Mouse (Mus musculus): ENCODE results near the gene Hspa1l. TPM values are rescaled to one million over a fixed set of nuclear protein-coding genes. Genes with fewer than 3 reads are reported as not detected.
"Not testable (repeated sequence)": the region's sequence is repeated elsewhere in the genome, so short reads cannot be mapped to it uniquely, and the experiment has no call there.

Hspa1l gene
- 0.47 and 0.54 TPM in 2 replicates for polyA plus RNA-seq (2012; rRNA removed)

DNA sequence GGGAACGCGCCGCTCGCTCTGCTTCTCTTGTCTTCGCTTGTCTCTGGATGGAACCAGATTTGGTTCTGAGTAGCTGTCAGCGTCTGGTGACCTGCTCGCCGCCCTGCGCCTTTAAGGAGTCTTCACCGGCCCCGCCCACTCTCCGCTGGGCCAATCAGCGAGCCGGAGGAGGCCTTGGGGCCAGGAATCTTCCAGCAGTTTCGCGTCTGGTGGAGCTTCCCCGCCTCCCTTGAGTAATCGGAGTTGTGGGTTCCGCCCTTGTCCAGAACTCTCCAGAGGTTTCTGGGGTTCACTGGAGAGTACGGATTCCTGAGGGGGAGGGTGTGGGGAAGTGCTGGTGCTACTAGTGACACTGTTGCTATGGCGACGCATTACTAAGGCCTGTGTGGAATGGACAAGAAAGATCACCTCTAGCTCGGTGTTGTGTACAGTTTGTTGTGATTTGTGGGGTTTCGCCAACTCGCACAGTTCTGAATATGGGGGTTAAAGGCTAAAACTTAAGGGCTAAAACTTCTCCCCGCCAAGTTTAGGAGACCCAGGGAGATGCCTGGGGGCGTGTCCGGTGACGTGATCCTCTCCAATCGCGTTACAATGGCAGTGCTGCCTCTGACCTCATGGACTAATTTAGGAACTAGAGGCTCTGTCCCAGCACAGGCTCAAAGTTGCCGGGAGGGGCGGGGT is at the start of gene Hspa1l, which contains the start of gene Hspa1a:
Gene Hspa1l, plus strand, starts transcription at position 635 of the 681 bp plus-strand sequence.
Gene Hspa1a, minus strand, starts transcription at position 88 of the 681 bp plus-strand sequence.
- peak; percentile 76 for DNase-seq (ENCODE audit: low spot score)

DNA sequence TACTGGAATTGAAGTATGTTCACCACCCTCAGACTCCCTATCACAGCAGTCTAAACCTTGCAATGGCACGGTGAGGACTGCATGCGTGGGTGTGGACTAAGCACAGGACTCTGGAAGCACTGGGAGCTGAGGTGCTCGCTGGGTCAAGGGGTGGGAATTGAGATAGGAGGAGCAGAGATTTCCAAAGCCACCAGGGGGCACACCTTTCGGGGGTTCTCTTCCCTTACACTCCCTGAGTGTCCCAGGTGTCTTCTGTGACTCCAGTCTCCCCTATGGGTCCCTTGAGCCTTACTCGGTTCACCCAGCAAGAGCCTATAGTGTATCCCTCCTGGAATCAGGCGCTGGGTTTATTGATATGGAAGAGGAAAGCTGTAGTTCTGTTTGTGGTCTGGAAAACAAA is 49.6 kb upstream of the Hspa1l start:
- no peak for DNase-seq (ENCODE audit: low spot score)

DNA sequence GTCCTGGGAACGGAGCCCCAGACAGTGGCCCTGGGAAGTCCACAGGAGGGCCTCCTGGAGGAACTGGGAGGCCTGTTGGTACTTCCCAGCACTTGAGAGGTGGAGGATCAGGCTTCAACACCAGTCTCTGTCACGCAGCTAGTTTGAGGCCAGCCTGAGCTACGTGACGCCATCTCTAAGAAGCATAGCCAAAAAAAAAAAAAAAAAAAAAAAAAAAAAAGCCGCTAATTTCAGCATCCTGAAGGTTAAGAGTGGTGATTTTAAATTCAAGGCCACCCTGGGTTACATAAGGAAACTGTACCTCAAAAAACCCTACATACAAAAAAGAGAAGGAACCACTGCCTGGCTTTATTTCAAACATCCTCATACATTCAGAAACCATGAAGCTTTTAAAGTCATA is 48.2 kb upstream of the Hspa1l start:
- no peak for DNase-seq (ENCODE audit: low spot score)

DNA sequence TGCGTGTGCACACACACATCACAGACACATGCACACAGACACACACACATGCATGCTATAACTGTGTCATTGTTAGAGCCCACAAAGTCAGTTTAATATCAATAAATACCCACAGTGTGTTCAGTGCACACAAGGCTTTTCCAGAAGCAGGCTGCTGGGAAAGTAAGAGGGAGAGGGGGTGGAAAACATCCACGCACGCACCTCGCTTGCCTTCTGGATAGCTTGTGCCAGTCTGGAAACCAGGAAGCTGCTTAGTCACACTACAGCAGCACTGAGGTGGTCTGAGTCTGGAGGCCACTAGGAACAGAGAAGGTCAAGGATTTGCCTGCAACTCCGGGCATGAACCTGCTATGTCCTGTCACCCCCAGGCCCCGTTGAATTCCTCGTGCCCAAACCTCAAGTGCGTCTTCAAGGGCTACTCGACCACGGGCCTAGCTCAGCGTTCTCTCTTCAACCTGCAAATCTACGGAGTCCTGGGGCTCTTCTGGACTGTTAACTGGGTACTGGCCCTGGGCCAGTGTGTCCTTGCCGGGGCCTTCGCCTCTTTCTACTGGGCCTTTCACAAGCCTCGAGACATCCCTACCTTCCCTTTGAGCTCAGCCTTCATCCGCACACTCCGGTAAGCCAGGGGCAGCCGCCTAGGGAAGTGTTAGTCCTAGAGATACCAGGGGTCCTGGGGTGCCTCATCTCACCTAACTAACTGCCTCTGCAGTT is 45.0 kb upstream of the Hspa1l start:
- no peak for DNase-seq (ENCODE audit: low spot score)

DNA sequence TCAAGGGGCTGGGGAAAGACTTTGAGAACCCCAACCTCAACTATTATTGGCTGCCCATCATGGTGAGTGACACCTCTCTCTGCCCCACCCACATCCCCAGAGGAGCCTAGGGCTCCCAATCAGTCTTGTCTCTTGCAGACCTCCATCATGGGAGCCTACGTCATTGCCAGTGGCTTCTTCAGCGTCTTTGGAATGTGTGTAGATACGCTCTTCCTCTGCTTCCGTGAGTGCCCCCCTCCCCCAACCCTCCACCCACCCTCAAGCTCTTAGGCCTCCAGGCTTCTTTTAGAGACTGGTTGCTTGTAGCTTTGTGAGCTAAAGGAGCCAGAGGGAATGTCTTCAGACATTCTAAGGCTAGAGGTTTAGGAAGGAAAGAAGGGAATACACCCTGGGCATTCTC is 43.7 kb upstream of the Hspa1l start:
- DNase-seq (ENCODE audit: low spot score) = no peak

DNA sequence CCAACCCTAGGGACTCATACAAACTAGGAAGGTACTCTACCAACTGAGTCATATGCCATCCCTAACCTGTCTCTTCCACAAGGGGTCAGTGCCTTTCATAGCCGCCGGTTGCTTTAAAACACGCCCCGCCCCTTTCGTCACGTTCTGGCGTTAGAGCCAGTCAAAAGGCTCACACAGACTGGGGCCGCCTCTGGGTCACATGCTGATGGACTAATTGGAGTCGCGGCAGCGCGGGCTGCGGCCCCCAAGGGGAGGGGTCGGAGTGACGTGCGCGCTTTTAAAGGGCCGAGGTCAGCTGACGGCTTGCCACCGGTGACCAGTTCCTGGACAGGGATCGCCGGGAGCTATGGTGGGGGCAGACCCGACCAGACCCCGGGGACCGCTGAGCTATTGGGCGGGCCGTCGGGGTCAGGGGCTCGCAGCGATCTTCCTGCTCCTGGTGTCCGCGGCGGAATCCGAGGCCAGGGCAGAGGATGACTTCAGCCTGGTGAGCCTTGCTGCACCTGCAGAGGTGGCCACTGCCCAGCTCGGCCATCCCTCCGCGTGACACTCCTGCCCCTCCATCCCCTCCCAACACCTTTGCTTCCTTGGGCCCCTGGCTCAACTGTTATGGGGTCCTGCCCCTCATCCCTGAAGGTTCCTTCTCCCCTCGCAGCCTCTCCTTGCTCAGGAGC is 41.3 kb upstream of the Hspa1l start, which contains the start of gene Neu1:
Gene Neu1, plus strand, starts transcription at position 193 of the 674 bp plus-strand sequence.
- peak; percentile 86 for DNase-seq (ENCODE audit: low spot score)

DNA sequence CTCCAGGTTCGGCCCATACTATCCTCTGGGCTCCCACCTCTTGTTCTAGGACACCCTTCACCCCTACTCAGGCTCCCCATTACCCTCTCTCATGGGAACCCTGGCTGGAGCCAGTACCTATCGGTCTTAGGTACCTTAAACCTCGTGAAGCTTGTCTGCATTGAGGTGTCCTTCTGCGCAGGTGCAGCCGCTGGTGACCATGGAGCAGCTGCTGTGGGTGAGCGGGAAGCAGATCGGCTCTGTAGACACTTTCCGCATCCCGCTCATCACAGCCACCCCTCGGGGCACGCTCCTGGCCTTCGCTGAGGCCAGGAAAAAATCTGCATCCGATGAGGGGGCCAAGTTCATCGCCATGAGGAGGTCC is 40.8 kb upstream of the Hspa1l start:
- DNase-seq (ENCODE audit: low spot score) = no peak

DNA sequence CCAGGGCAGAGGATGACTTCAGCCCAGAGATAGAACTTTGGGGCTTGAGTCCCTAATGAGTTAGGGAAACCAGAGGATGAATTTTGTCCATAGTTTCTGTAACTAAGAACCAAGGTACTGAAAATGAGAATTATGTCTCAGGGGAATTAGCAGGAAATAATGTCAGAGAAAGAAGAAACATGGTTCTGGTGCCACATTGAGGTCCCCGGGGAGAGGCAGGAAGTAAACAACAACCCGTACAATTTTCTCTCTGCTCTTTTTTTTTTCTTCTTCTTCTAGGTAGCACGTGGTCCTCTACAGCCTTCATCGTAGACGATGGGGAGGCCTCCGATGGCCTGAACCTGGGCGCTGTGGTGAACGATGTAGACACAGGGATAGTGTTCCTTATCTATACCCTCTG is 40.2 kb upstream of the Hspa1l start:
- DNase-seq (ENCODE audit: low spot score) = no peak

DNA sequence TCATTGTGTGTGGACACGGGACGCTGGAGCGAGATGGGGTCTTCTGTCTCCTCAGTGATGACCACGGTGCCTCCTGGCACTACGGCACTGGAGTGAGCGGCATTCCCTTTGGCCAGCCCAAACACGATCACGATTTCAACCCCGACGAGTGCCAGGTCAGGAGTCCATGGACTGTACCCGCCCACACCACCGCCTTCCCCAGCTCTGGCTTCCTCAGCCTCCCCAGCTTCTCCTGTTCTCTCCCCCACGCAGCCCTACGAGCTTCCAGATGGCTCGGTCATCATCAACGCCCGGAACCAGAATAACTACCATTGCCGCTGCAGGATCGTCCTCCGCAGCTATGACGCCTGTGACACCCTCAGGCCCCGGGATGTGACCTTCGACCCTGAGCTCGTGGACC is 38.5 kb upstream of the Hspa1l start:
- DNase-seq (ENCODE audit: low spot score) = no peak

DNA sequence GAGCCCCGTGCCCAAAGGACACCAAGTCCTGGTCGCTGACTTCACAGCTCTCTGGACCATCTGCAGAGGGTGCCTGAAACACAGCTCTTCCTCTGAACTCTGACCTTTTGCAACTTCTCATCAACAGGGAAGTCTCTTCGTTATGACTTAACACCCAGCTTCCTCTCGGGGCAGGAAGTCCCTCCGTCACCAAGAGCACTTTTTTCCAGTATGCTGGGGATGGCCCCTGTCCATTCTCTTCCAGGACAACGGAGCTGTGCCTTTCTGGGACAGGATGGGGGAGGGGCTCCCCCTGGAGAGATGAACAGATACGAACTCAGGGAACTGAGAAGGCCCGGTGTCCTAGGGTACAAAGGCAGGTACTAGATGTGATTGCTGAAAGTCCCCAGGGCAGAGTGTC is 37.7 kb upstream of the Hspa1l start:
- DNase-seq (ENCODE audit: low spot score) = no peak

DNA sequence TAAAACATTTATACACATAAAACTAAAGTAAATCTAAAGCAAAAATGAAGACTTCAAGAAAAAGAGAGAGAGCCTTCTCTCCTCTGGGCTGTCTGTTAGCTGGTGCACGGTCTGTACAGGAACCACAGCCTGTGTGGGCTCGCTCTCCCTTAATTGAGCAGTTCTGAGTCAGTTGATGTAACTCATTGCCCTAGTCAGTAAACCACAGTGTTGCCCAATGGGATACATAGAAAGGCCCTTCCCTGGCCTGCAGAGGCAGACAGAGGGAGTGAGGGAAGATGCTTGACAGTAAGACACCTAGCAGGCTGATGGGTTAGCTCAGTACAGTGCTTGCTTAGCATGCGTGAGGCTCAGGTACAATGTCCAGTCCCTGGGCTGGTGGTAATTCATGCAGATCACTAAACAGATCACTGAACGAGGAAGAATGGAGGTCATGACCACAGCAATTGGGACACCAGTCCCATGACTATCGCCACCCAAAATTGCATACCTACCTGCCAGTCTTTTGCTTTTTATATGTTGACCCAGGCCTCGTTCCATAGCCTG is 34.5 kb upstream of the Hspa1l start:
- DNase-seq (ENCODE audit: low spot score) = no peak

DNA sequence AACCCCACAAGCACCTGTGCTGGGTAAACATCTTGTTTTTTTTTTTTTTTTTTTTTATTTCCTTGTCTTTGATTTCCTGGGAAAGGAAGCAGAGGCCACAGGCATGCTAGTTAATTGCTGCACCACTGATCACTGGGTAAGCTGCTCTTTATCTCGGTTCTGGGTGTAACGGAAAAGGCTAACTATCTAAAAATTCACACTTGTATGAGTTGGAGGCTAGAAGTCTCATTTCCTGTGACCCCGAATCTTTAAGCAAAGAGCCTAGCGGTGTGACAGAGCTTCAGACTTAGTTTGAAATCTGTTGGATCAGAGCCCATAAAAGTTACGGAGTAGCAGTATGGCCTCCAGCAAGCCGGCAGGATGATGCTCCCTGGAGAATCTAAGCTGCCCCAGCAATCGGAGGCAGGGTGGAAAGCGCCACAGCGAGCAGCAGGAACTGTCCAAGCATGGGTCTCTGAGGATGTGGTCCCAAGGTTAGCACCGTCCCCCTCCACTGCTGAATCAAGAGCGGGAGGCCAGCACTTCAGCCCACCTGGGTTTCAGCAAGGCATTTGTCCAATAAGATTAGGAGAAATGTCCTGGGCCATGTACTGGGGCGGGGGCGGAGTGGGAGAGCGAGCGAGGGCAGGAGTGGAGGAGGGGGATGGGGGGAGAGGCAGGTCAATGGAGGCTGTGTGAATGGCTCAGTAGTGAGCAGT is 31.0 kb upstream of the Hspa1l start:
- no peak for DNase-seq (ENCODE audit: low spot score)

DNA sequence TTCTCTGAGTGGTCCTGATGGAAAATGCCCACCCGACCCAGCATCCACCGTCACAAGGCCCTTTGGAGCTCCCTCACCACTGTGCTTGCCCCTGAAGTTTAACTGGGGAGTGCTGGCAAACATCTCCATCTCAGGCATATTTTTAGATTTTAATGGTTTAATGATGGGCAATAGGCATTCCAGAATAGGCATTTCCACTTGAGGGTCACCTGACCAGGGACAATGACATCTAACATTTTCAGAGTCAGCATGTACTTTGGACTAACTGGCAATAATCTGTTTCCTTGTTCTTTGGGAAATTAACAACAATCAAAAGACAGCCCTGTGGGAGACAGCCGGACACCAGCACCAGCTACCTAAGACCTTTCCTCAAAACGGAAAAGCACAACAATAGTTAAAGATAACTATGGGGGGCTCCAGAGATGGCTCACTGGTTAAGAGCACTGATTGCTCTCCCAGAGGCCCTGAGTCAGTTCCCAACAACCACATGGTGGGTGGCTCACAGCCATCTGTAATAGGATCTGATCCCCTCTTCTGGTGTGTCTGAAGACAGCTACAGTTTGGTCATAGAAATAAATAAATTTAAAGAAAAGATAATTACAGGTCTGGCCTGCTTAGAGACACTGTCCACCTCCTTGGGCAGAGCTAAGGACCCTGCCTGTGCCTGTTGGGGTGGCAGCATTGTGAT is 29.2 kb upstream of the Hspa1l start:
- DNase-seq (ENCODE audit: low spot score) = no peak

DNA sequence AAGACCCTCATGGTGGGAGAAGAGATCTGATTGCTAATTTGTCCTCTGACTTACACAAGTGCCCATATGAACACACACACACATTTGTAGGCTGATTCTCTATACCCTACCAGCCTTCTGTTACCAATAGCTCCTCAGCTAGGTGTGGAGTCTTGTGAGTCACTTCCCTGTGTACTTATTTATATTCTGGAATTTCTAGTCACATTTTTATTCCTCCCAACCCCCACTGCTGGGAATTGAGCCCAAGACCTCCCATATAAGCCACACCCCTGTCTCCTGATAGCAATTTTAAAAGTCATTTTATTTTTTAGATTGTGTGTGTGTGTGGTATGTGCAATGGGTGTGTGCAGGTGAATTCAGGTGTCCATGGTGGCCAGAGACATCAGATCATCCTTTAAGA is 28.1 kb upstream of the Hspa1l start:
- DNase-seq (ENCODE audit: low spot score) = no peak

DNA sequence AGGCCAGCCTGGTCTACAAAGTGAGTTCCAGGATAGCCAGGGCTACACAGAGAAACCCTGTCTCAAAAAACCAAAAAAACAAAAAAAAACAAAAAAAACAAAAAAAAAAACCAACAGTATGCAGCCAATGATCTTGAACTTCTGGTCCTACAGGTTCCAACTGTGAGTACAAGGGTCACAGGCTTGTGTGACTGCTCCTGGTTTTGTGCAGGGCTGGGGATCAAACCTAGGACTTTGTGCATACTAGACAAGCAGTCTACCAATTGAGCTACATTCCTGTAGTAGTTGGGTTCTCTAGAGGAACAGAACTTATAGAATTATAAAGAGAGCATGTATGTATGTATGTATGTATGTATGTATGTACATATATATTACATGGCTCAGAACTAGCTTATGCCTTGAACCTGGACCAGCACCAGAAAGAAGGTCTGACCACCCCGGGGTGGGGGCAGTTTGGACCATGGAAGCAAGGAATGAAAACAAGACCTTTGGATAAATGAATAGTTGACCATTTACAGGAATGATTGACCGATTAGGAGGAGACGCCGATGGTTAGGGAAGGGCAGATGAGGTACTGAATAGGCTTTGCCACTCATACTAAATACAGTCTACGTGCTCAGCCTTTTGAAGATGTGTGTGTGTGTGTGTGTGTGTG is 25.9 kb upstream of the Hspa1l start:
- no peak for DNase-seq (ENCODE audit: low spot score)

DNA sequence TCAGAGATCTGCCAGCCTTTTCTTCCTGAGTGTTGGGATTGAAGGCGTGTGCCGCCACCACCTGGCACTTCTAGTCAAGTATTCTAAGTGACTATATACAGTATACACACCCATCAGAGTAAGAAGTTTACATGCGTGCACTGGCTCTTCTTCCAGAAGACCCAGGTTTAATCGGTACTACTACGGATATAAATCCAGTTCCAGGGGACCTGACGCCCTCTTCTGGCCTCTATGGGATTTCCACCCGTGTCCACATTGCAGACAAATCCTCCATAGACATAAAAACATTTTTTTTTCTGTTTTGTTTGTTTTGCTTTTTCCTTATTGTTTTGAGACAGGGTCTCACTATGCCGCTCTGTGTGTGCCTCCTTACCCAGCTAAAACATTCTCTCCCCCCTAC is 24.9 kb upstream of the Hspa1l start:
- DNase-seq (ENCODE audit: low spot score) = no peak

DNA sequence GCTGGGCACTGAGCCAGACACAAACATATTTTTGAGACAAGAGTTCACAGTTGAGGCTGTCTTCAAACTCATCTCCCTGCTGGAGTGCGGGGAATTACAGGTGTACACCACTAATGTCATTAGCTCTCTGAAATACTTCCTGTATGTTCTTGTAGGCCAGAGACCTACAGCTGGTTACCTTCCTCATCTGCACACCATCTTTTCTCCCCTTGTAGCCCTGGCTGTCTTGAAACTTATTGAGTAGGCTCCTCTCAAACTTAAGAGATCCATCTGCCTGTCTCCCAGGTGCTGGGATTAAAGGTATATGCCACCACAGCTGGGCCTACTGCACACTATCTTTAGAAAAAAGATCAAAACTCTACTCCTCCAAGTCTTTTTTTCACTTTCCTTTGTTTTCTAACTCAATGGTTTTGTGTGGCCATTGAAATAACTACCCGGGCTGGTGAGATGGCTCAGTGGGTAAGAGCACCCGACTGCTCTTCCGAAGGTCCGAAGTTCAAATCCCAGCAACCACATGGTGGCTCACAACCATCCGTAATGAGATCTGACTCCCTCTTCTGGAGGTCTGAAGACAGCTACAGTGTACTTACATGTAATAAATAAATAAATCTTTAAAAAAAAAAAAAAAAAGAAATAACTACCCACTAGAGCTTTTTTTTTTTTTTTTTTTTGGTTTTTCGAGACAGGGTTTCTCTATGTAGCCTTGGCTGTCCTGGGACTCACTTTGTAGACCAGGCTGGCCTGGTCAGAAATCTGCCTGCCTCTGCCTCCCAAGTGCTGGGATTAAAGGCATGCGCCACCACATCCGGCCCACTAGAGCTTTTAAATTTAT is 23.6 kb upstream of the Hspa1l start:
- not testable (repeated sequence) for DNase-seq (ENCODE audit: low spot score)

DNA sequence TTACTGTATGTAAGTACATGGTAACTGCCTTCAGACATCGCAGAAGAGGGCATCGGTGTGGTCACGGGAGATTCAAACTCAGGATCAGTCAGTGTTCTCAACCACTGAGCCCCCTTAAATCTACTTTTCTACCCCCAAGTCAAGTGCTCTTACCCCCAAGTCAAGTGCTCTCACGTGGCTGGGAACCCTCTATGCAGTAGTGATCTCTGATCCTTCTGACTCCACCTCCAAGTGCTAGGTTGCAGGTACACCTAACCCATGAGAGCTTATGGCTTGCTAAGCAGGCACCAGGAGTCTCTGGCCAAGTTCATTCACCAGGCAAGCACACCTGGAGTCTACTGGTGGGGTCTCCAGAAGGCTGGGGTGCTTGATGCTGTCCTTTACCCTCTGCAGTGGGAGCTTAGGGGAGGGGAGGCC is 22.9 kb upstream of the Hspa1l start:
- DNase-seq (ENCODE audit: low spot score) = no peak

DNA sequence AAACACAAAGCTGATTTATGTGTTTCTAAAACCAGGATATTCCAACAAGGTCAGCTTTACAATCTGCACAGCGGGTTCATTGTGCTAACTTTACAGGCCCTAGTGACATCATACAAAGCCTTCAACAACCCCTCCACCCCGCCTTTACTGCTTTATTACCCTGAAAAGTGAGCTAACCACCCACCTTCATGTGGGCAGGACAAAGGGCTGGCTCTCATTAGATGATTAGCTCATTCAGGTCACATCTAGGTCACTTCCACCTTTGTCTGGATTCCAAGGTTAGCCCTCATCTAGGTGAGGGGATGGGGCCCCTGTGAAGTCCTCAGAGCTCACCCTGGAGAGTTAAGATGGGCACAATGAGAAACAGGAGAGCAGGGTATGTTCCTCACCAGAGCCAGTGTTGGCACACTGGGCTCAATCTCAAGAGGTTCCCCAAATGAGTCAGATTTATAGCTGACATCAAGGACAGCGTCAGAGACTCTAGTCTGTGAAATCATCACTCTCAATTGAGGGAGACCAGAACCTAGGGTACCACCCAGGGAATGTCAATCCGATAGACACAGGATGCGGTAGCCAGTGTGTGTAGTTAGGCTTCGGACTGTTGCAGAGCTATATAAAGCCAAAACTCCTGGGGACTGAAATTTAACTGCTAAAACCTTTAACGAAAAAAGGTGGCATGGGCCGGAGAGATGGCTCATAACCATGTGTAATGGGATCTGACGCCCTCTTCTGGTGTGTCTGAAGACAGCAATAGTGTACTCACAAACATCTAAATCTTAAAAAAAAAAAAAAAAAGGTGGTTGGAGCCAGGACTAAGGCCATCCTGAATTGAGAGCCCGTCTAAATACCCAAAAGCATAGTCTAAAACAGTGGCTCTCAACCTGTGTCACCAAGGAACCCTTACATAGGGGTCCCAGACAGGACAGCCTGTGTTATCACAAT is 21.7 kb upstream of the Hspa1l start:
- DNase-seq (ENCODE audit: low spot score) = no peak
